Mouse (Mus musculus) liver, adult 2 months (tissue): ENCODE data around the gene Kcnk13. TPM values are rescaled to one million over a fixed set of nuclear protein-coding genes. Genes with fewer than 3 reads are reported as not detected.

Experiments used
- DNase-seq: peaks from one replicate; pipeline ENCODE4 v3.0.0-alpha.2; 2011; ENCODE audit warnings: low read depth, low spot score; ENCODE audit errors: extremely low read depth
- H3K27ac ChIP-seq: fragments of 200-500 bp; replicated peaks from 2 replicates; pipeline ENCODE4 v1.5.1; 2012; ENCODE audit warnings: low read depth, mild to moderate bottlenecking, control low read depth, inconsistent platforms, low read length; ENCODE audit not compliant: insufficient read depth
- H3K27me3 ChIP-seq: fragments of 200-500 bp; 2 replicates; pipeline ENCODE4 v1.6.1; 2012; ENCODE audit warnings: mild to moderate bottlenecking, moderate library complexity, low read length, inconsistent platforms; ENCODE audit not compliant: control insufficient read depth, insufficient read depth
- H3K36me3 ChIP-seq: fragments of 200-500 bp; 2 replicates; pipeline ENCODE4 v1.6.1; 2012; ENCODE audit warnings: low read length, inconsistent platforms; ENCODE audit not compliant: control insufficient read depth, insufficient read depth
- H3K4me1 ChIP-seq: fragments of 200-500 bp; 2 replicates; pipeline ENCODE4 v1.6.1; 2011; ENCODE audit warnings: low read length; ENCODE audit not compliant: control insufficient read depth, insufficient read depth
- H3K4me3 ChIP-seq: fragments of 200-500 bp; 2 replicates; pipeline ENCODE4 v1.5.1; 2011; ENCODE audit warnings: low read depth, mild to moderate bottlenecking, control low read depth, low read length, moderate library complexity; ENCODE audit not compliant: insufficient read depth
- H3K79me2 ChIP-seq: fragments of 200-500 bp; 2 replicates; pipeline ENCODE4 v1.6.1; 2012; ENCODE audit warnings: inconsistent platforms, mild to moderate bottlenecking, low read length, moderate library complexity; ENCODE audit not compliant: control insufficient read depth, insufficient read depth
- H3K9ac ChIP-seq: fragments of 200-500 bp; 2 replicates; pipeline ENCODE4 v1.6.1; 2012; ENCODE audit warnings: low read depth, mild to moderate bottlenecking, control low read depth, inconsistent platforms, low read length
- CTCF ChIP-seq: fragments of 200-500 bp; IDR thresholded peaks from 2 replicates; pipeline ENCODE4 v1.5.1; 2011; ENCODE audit warnings: low read depth, low read length, control low read depth
- POLR2A ChIP-seq: fragments of 200-500 bp; IDR thresholded peaks from 2 replicates; pipeline ENCODE4 v1.6.1; 2011; ENCODE audit warnings: low read length, control low read depth; ENCODE audit not compliant: insufficient read depth; ENCODE audit errors: extremely low read depth
- WGBS: fragments of 180-500 bp; shearing (Covaris S2); methylation state at CpG from one replicate; pipeline ENCODE4 v1.1.7; 2018; 5-methylcytosine and 5-hydroxymethylcytosine counted together
- polyA plus RNA-seq: library from polyadenylated mRNA; depleted of rRNA; stranded (reverse); fragments of >200 nt; gene quantifications from 2 replicates; pipeline ENCODE4 v1.2.3, GENCODE M21; 2012
- total RNA-seq: library from RNA; depleted of rRNA; stranded (reverse); fragments of >200 nt; gene quantifications from 2 replicates; pipeline ENCODE4 v1.2.3, GENCODE M21; 2014

Gene Kcnk13
- total and polyA plus RNA-seq, 2 experiments = 0.23 to 0.65 TPM

DNA sequence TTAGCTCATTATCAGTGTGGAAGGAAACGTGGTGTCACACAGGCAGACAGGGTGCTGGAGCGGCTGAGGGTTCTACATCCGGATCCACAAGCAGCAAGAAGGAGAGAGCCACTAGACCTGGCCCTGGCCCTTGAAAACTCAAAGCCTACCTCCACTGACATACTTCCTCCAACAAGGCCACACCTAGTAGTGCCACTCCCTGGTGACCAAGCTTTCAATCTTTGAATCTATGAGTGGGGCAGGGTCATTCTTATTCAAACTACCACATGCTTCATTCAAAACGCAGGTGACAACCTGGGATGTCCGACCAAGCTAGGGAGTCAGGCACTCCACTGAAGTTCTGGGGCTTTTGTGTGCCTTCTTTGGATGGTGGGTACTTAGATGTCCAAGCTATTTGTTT lies 35.4 kb downstream of the Kcnk13 start:
- TF ChIP-seq CTCF = no peak
- whole genome bisulfite sequencing = 80% methylated on average over 5 of the region's 5 CpGs
- H3K4me3 ChIP-seq = no peak overlapping the region
- DNase-seq = no peak
- no peaks in the 10 kb centered on the region for H3K4me1 ChIP-seq
- H3K27ac ChIP-seq = no peak overlapping the region
- H3K9ac ChIP-seq = no peak overlapping the region
- H3K79me2 ChIP-seq = no peaks in the 10 kb centered on the region
- H3K36me3 ChIP-seq = no peaks in the 10 kb centered on the region
- no peaks in the 10 kb centered on the region for H3K27me3 ChIP-seq

- TF ChIP-seq POLR2A (no peak), CTCF (no peak)
- Histone ChIP-seq H3K36me3 (no peaks in the 10 kb centered on the region), H3K4me3 (no peak overlapping the region), H3K79me2 (no peaks in the 10 kb centered on the region), H3K27ac (no peak overlapping the region), H3K9ac (no peak overlapping the region), H3K4me1 (no peaks in the 10 kb centered on the region), H3K27me3 (no peaks in the 10 kb centered on the region)
- no peak for DNase-seq
- 87% methylated on average over 7 of the region's 7 CpGs for WGBS
Observed at GRCm38 (mm10) chr12:100000381-100000780, 36.1 kb downstream of the Kcnk13 start.

DNA sequence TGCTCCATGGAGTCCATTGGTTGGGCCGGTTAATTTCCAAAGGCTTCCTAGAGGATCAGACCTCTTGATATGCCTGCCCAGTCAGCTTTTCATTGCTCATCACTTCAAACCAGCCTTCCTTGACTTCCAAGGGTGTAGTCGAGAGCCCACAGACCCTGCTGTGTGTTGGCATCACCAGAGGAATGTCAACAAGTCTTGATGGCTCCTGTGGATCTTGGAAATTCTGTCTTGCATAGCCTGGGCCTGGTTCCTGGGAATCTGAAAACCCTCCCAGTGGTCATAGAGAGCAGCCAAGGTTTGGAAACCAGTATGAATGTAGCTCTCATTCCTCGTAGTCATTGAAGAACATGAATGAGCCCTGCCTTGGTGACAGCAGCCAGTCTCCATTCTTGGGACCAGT lies 36.9 kb downstream of the Kcnk13 start:
- H3K4me1 ChIP-seq = no peaks in the 10 kb centered on the region
- no peaks in the 10 kb centered on the region for H3K36me3 ChIP-seq
- DNase-seq = no peak
- TF ChIP-seq POLR2A (no peak), CTCF (no peak)
- H3K27ac ChIP-seq = no peak overlapping the region
- no peaks in the 10 kb centered on the region for H3K79me2 ChIP-seq
- no peaks in the 10 kb centered on the region for H3K27me3 ChIP-seq
- WGBS = 85% methylated on average over 3 of the region's 3 CpGs
- H3K9ac ChIP-seq = no peak overlapping the region
- no peak overlapping the region for H3K4me3 ChIP-seq

DNA sequence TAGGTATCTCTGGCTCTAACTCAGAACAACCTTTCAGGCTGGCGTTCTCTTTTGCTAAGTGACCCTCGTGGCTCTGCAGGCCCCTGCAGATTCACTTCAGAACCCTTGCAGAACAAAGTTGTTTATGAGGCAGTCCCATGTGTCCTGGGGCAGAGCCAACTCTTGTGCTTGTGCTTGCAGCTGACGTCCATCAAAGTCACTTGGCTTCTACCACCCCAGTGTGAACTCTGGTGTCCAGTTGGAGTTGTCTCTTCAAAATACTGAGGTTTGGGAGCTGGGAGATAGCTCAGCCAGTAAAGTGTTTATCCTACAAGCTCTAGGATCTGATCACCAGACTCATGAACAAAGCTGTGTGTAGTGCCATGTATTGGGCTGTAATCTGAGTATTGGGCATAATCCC lies 37.6 kb downstream of the Kcnk13 start:
- no peaks in the 10 kb centered on the region for H3K36me3 ChIP-seq
- TF ChIP-seq POLR2A (no peak), CTCF (no peak)
- no peaks in the 10 kb centered on the region for H3K27me3 ChIP-seq
- DNase-seq = no peak
- WGBS = 76% methylated on average over 3 of the region's 3 CpGs
- H3K79me2 ChIP-seq = no peaks in the 10 kb centered on the region
- no peak overlapping the region for H3K4me3 ChIP-seq
- no peaks in the 10 kb centered on the region for H3K4me1 ChIP-seq
- H3K27ac ChIP-seq = no peak overlapping the region
- H3K9ac ChIP-seq = no peak overlapping the region

DNA sequence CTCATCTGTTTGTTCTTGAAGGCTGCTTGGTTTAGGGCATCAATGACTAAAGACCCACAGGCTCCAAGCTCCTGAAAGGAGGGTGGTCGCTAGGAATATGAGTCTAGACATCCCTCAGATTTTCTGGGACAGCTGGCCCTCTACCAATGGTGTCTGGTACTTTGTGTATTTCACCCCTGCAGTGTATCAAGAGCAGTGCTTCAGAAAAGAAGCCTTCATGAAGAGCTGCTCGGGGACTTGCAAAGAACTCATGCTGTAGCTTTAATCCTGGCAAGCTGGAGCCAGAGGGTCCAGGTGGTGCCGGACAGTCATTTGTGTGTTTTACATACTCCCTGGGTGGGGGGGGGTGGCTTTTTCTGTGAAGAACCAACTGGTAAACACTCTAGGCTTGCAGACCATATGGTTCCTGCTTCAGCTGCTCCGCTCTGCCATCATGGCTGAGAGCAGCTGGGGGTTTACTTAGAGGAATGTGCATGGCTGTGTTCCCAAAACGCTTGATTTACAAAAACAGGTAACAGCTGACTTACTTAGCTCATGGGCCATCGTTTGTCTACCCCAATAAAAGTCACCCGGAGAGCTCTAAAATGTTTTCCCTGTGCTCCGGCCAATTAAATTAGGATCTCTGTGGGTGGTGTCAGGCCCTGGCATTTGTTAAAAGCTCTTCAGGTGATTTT lies 38.8 kb downstream of the Kcnk13 start:
- no peaks in the 10 kb centered on the region for H3K79me2 ChIP-seq
- DNase-seq = no peak
- H3K9ac ChIP-seq = no peak overlapping the region
- no peaks in the 10 kb centered on the region for H3K36me3 ChIP-seq
- H3K4me1 ChIP-seq = no peaks in the 10 kb centered on the region
- H3K4me3 ChIP-seq = no peak overlapping the region
- H3K27me3 ChIP-seq = no peaks in the 10 kb centered on the region
- 58% methylated on average over 8 of the region's 8 CpGs for WGBS
- no peak overlapping the region for H3K27ac ChIP-seq
- TF ChIP-seq CTCF (no peak), POLR2A (no peak)

DNA sequence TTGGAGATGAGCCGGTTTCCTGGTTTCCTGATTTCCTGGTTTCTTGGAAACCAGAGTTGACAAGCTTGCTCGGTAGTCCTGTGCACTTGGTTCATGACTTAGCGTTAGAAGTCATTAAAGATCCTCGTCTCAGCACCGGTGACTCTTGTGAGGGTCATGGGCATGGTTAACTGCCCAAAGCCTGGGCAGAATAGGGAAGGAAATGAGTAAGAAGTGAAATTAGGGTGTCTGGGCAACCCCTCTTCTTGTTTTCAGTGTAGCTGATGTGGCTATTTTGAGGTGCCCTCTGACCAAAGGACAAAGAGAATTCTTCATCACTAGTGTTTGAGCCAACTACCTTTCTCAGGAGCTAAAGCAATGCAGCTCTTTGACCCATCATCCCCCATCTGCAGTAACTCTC lies 41.0 kb downstream of the Kcnk13 start:
- no peak overlapping the region for H3K9ac ChIP-seq
- DNase-seq = peak; percentile 8
- no peak overlapping the region for H3K4me3 ChIP-seq
- no peaks in the 10 kb centered on the region for H3K79me2 ChIP-seq
- 84% methylated on average over 5 of the region's 5 CpGs for WGBS
- no peaks in the 10 kb centered on the region for H3K4me1 ChIP-seq
- TF ChIP-seq CTCF = no peak
- no peak for TF ChIP-seq POLR2A
- H3K27ac ChIP-seq = no peak overlapping the region
- no peaks in the 10 kb centered on the region for H3K27me3 ChIP-seq
- H3K36me3 ChIP-seq = no peaks in the 10 kb centered on the region
